Mouse (Mus musculus) kidney, embryonic 14.5 days (tissue): ENCODE data around the gene Scube1. TPM values are rescaled to one million over a fixed set of nuclear protein-coding genes. Genes with fewer than 3 reads are reported as not detected.

Source experiments
- ATAC-seq: fragments of 200-750 bp; cut with Nextera tagmentation; 2 replicates; pipeline ENCODE4 v1.8.0; 2017; ENCODE audit warnings: moderate number of reproducible peaks, mild to moderate bottlenecking, moderate TSS enrichment, moderate library complexity; ENCODE audit not compliant: low FRiP score, low TSS enrichment
- H3K27ac ChIP-seq: fragments of 300-500 bp; sonication (generic); 2 replicates; pipeline ENCODE4 v1.5.1; 2014; ENCODE audit warnings: low read depth, mild to moderate bottlenecking, low read length, moderate library complexity, mixed read lengths
- H3K27me3 ChIP-seq: fragments of 300-500 bp; sonication (generic); 2 replicates; pipeline ENCODE4 v1.6.1; 2014; ENCODE audit warnings: mild to moderate bottlenecking, low read length; ENCODE audit not compliant: control insufficient read depth, insufficient read depth
- H3K36me3 ChIP-seq: fragments of 300-500 bp; sonication (generic); 2 replicates; pipeline ENCODE4 v1.6.1; 2014; ENCODE audit warnings: low read length, mixed read lengths; ENCODE audit not compliant: control insufficient read depth, insufficient read depth
- H3K4me1 ChIP-seq: fragments of 300-500 bp; sonication (generic); 2 replicates; pipeline ENCODE4 v1.6.1; 2014; ENCODE audit warnings: low read length, mixed read lengths; ENCODE audit not compliant: control insufficient read depth, insufficient read depth
- H3K4me2 ChIP-seq: fragments of 300-500 bp; sonication (generic); replicated peaks from 2 replicates; pipeline ENCODE4 v1.6.1; 2014; ENCODE audit warnings: low read depth, mild to moderate bottlenecking, low read length
- H3K4me3 ChIP-seq: fragments of 300-500 bp; sonication (generic); 2 replicates; pipeline ENCODE4 v1.5.1; 2014; ENCODE audit warnings: mild to moderate bottlenecking, low read length
- H3K9ac ChIP-seq: fragments of 300-500 bp; sonication (generic); 2 replicates; pipeline ENCODE4 v1.6.1; 2014; ENCODE audit warnings: low read depth, mild to moderate bottlenecking, low read length, moderate library complexity
- H3K9me3 ChIP-seq: fragments of 300-500 bp; sonication (generic); 2 replicates; pipeline ENCODE4 v1.6.1; 2016; ENCODE audit warnings: low read length; ENCODE audit not compliant: control insufficient read depth
- WGBS: fragments of 180-500 bp; shearing (Covaris S2); extraction: QIAGEN DNeasy Blood & Tissue Kit; methylation state at CpG from one replicate; pipeline ENCODE4 v1.1.7; 2014; 5-methylcytosine and 5-hydroxymethylcytosine counted together
- polyA plus RNA-seq: library from polyadenylated mRNA; unstranded; fragments of >200 nt; fragmentation: Nextera tagmentation; extraction: Ambion mirVana; gene quantifications from 2 replicates; pipeline ENCODE4 v1.2.1, GENCODE M21; 2014

Gene Scube1
- polyA plus RNA-seq, 1 experiment from 2014 or later = 7.4 TPM

GRCm38 (mm10) chr15:83635251-83635650, 89.6 kb downstream of the Scube1 start:
- 50% methylated on average over 3 of the region's 3 CpGs for WGBS
- no peaks in the 10 kb centered on the region for H3K36me3 ChIP-seq

GRCm38 (mm10) chr15:83634076-83634475, 90.7 kb downstream of the Scube1 start:
- Histone ChIP-seq H3K4me2 (no peak overlapping the region), H3K27ac (no peak overlapping the region), H3K4me1 (no peaks in the 10 kb centered on the region), H3K9me3 (no peaks in the 10 kb centered on the region), H3K36me3 (no peaks in the 10 kb centered on the region), H3K27me3 (no peaks in the 10 kb centered on the region), H3K9ac (no peak overlapping the region), H3K4me3 (no peak overlapping the region)
- 5% methylated on average over 1 of the region's 1 CpGs for whole genome bisulfite sequencing
- no peak for ATAC-seq

More at GRCm38 (mm10) chr15:83635251-83635650, 89.6 kb downstream of the Scube1 start:
- Histone ChIP-seq H3K9ac (no peak overlapping the region), H3K4me3 (no peak overlapping the region), H3K4me1 (0 out of 2 replicates have a peak, but pooled peaks cover 4% of the 10 kb centered on the region), H3K9me3 (no peaks in the 10 kb centered on the region), H3K4me2 (no peak overlapping the region), H3K27me3 (no peaks in the 10 kb centered on the region), H3K27ac (no peak overlapping the region)
- ATAC-seq = no peak

GRCm38 (mm10) chr15:83631071-83631470, 93.8 kb downstream of the Scube1 start:
- no peak for ATAC-seq
- Histone ChIP-seq H3K9ac (no peak overlapping the region), H3K4me1 (no peaks in the 10 kb centered on the region), H3K4me3 (no peak overlapping the region), H3K36me3 (no peaks in the 10 kb centered on the region), H3K27ac (no peak overlapping the region), H3K27me3 (no peaks in the 10 kb centered on the region), H3K4me2 (no peak overlapping the region), H3K9me3 (no peaks in the 10 kb centered on the region)
- 65% methylated on average over 7 of the region's 7 CpGs for WGBS

DNA sequence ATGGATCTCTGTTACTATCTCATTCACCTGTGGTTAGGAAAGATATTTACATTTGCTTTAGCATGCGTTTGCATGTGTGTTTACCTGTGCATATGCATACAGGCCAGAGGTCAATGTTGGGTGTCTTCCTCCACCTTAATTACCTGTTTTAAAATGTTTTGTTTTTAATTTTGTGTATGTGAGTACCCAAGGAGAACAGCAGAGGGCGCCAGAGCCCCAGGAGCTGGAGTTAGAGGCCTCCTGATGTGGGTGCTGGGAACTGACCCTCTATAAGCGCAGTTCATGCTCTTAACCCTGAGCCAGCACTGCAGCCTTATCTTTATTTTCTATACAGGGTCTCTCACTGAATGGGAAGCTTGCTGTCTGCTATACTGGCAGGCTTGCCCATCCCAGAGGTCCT, 95.1 kb downstream of the Scube1 start:
- Histone ChIP-seq H3K4me2 (no peak overlapping the region), H3K4me3 (no peak overlapping the region), H3K27me3 (no peaks in the 10 kb centered on the region), H3K9me3 (no peaks in the 10 kb centered on the region), H3K27ac (no peak overlapping the region), H3K9ac (no peak overlapping the region), H3K36me3 (no peaks in the 10 kb centered on the region), H3K4me1 (no peaks in the 10 kb centered on the region)
- 83% methylated on average over 3 of the region's 3 CpGs for WGBS
- ATAC-seq = no peak

DNA sequence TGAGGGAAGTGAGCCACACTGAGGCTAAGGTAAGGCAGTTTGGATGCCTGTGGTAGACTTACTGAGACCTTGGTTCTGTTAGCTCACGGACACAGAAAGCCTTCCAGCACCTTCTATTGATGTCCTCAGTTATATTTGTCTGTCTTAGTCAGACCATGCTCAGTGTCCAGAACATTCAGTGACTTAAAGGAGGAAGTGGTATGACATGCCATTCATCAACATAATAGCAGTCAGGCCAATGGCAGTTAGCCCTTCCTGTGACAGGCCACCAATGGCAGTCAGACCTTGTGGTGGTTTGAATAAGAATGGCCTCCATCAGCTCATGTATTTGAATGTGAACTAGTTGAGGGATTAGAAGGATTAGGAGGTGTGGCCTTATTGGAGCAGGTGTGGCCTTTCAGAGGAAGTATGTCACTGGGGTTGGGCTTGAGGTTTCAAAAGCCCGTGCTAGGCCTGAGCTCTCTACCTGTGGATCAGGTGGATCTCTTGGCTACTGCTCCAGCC, 98.6 kb downstream of the Scube1 start:
- Histone ChIP-seq H3K4me3 (no peak overlapping the region), H3K9me3 (no peaks in the 10 kb centered on the region), H3K4me2 (no peak overlapping the region), H3K9ac (no peak overlapping the region), H3K4me1 (no peaks in the 10 kb centered on the region), H3K36me3 (no peaks in the 10 kb centered on the region), H3K27ac (no peak overlapping the region), H3K27me3 (no peaks in the 10 kb centered on the region)
- WGBS = 95% methylated on average over 2 of the region's 2 CpGs
- ATAC-seq = no peak

- Histone ChIP-seq H3K9me3 (no peaks in the 10 kb centered on the region), H3K27ac (no peak overlapping the region), H3K9ac (no peak overlapping the region), H3K4me3 (no peak overlapping the region), H3K4me1 (no peaks in the 10 kb centered on the region), H3K36me3 (no peaks in the 10 kb centered on the region), H3K27me3 (no peaks in the 10 kb centered on the region), H3K4me2 (no peak overlapping the region)
- 95% methylated on average over 3 of the region's 3 CpGs for WGBS
- ATAC-seq = no peak
Measured at GRCm38 (mm10) chr15:83615245-83615644, 109.6 kb downstream of the Scube1 start.

DNA sequence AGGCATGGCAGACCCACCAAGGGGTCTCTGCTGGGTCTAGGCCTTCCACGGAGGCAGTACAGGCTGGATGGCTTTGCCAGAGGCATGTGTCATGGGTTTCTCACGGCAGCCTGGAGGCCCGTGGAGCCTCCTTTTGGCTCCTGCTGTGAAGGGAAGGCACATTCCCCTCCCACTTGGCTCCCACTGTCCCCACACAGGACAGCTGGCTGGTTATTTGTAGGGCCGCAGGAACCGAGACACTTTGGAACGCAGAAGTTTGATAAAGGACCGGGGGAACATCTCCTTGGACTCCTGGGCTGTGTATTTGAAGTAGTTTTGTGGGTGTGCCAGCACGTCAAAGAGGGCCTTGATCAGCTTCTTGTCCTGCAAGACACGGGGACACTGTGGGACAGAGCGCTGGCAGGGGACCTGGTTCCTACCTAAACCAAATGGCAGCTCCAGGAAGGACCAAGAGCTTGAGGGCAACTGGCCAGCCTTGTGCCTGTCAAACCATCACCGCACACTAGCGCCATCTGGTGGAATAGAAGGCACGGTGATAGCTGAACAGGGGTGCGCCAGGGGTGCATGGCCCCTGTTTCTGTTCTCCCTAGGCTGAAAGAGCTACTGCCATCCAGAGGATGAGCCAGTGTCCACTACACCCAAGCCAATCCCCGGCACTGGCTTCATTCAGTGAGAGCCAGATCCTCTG, 117.6 kb downstream of the Scube1 start:
- H3K27me3 ChIP-seq = no peaks in the 10 kb centered on the region
- H3K4me3 ChIP-seq = no peak overlapping the region
- peaks cover 5% of the 10 kb centered on the region; the same call in 1 of the 2 replicates for H3K4me1 ChIP-seq
- H3K36me3 ChIP-seq = no peaks in the 10 kb centered on the region
- no peak overlapping the region for H3K9ac ChIP-seq
- no peaks in the 10 kb centered on the region for H3K9me3 ChIP-seq
- no peak overlapping the region for H3K4me2 ChIP-seq
- no peak; the same call in 1 of the 2 replicates for ATAC-seq
- no peak overlapping the region for H3K27ac ChIP-seq
- 49% methylated on average over 15 of the region's 15 CpGs for WGBS

DNA sequence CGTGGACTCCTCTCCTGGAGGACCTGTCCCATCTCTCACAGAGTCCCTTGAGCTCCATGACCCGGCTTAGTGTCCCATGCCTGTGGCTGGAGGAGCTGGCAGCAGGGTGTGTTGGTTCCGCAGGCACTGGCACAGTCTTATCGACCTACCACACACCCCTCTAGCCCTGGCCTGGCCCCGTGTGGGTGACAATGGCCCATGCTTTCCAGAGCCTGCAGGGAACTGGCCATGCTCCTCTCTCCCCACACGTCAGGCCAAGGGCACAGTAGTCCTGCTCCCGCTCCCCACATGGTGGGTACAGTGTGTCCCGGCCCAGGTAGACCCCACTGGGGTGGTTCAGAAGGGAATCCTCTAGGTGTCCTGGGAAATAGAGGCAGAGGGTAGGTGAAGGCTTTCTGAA, 118.1 kb downstream of the Scube1 start:
- no peak overlapping the region for H3K9ac ChIP-seq
- H3K4me3 ChIP-seq = no peak overlapping the region
- peaks cover 5% of the 10 kb centered on the region; the same call in 1 of the 2 replicates for H3K4me1 ChIP-seq
- no peak; the same call in 1 of the 2 replicates for ATAC-seq
- H3K4me2 ChIP-seq = no peak overlapping the region
- no peak overlapping the region for H3K27ac ChIP-seq
- H3K27me3 ChIP-seq = no peaks in the 10 kb centered on the region
- no peaks in the 10 kb centered on the region for H3K36me3 ChIP-seq
- 89% methylated on average over 8 of the region's 8 CpGs for WGBS
- no peaks in the 10 kb centered on the region for H3K9me3 ChIP-seq

GRCm38 (mm10) chr15:83606216-83606615, 118.6 kb downstream of the Scube1 start:
- H3K9ac ChIP-seq = no peak overlapping the region
- no peaks in the 10 kb centered on the region for H3K9me3 ChIP-seq
- H3K36me3 ChIP-seq = no peaks in the 10 kb centered on the region
- no peak overlapping the region for H3K4me2 ChIP-seq
- H3K27ac ChIP-seq = no peak overlapping the region
- WGBS = 56% methylated on average over 11 of the region's 11 CpGs
- no peak for ATAC-seq
- peaks cover 5% of the 10 kb centered on the region; the same call in 1 of the 2 replicates for H3K4me1 ChIP-seq
- no peak overlapping the region for H3K4me3 ChIP-seq
- no peaks in the 10 kb centered on the region for H3K27me3 ChIP-seq
